In the genomic region with DNA sequence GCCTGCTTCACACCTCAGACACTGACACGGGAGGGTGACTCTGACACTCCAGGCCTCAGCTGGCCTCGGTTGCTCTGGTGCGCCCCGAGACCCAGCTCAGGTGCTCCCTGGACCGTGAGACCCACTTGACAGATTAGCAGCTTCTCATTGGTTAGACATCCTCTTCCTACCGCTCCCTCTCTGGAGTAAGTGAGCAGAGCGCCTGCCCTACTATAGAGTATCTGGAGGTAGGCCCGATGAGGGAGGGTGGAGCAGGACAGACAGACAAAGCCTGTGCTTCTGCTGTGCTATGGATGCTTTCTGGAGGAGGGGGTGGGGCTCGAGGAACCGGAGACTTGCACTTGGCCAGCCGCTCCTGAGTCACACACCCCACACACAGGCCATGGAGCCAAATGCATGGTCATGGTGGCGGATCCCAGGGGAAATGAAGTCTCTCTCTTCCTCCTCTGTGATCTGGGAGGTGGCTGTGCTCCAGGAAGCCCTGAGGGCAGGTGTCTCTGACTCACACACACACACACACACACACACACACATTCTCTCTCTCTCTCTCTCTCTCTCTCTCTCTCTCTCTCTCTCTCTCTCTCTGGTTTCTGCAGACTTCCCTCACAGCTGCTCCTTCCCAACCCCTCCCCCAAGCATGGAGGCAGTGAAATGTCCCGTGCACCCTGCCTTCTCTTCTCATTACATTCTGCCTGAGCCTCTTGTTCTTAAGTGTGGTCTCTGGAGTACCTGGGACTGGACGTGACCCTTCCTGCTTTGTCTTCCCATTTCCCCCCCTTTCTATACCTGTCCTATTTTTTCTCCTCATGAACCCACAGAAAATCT, we compare ENCODE assay signal across 7 mouse cellular contexts. TPM values are rescaled to one million over a fixed set of nuclear protein-coding genes. Genes with fewer than 3 reads are reported as not detected.
A peak's percentile ranks its signal among the peaks of the same experiment; 100 is the strongest.
DNase-seq lines count a peak whose midpoint lies in the region; ATAC-seq and TF ChIP-seq lines count a peak whose summit lies in the region.

No protein-coding gene starts in this region.

- no peak overlapping the region for H3K4me2 ChIP-seq in midbrain, embryonic 13.5 days (replicated peaks)
- H3K4me2 ChIP-seq in midbrain, embryonic 11.5 days = no peak overlapping the region
- no peak overlapping the region for H3K4me2 ChIP-seq in embryonic facial prominence, embryonic 15.5 days (replicated peaks)

- WGBS in midbrain, embryonic 13.5 days = 68% methylated on average over 14 of the region's 14 CpGs
- WGBS in midbrain, embryonic 11.5 days = 68% methylated on average over 14 of the region's 14 CpGs
- WGBS in embryonic facial prominence, embryonic 15.5 days = 52% methylated on average over 14 of the region's 14 CpGs
- 50% methylated on average over 14 of the region's 14 CpGs for WGBS in small intestine, adult 2 months

- no peak for DNase-seq in midbrain, embryonic 11.5 days (ENCODE audit: low spot score, missing footprints)
- DNase-seq in heart, postnatal 36 days = peak; percentile 30 to 38
- no peak for DNase-seq in ovary, adult 18-20 months (ENCODE audit: low spot score)
- DNase-seq in ovary, postnatal 10 days (ENCODE audit: low spot score) = no peak

- no peak for TF ChIP-seq POLR2A in small intestine, adult 2 months (IDR thresholded peaks at IDR 0.05; ENCODE audit: low read depth, low read length)

- no peak for TF ChIP-seq CTCF in small intestine, adult 2 months (IDR thresholded peaks at IDR 0.05; ENCODE audit: extremely low read depth, insufficient read length, insufficient replicate concordance, low read depth, low read length)

- intact Hi-C loops in heart, postnatal 36 days (cut with DNase I) = no loop called here

- peaks cover 11% of the 10 kb centered on the region for H3K4me1 ChIP-seq in midbrain, embryonic 13.5 days (replicated peaks)
- H3K4me1 ChIP-seq in midbrain, embryonic 11.5 days (ENCODE audit: control insufficient read depth, insufficient read depth, low read length) = no peaks in the 10 kb centered on the region
- H3K4me1 ChIP-seq in embryonic facial prominence, embryonic 15.5 days = peaks cover 7% of the 10 kb centered on the region
- H3K4me1 ChIP-seq in small intestine, adult 2 months (ENCODE audit: control insufficient read depth, insufficient read depth, insufficient read length, low read length) = peaks cover 19% of the 10 kb centered on the region

- H3K27ac ChIP-seq in midbrain, embryonic 13.5 days = no peak overlapping the region
- H3K27ac ChIP-seq in midbrain, embryonic 11.5 days (ENCODE audit: low read depth, low read length) = no peak overlapping the region
- H3K27ac ChIP-seq in embryonic facial prominence, embryonic 15.5 days (replicated peaks) = no peak overlapping the region; the same call in none of the 2 replicates
- H3K27ac ChIP-seq in small intestine, adult 2 months (ENCODE audit: insufficient read depth, low read depth, low read length) = peak overlapping the region; percentile 25; the same call in 1 of the 2 replicates

- no peaks in the 10 kb centered on the region for H3K9me3 ChIP-seq in midbrain, embryonic 13.5 days
- no peaks in the 10 kb centered on the region for H3K9me3 ChIP-seq in midbrain, embryonic 11.5 days (ENCODE audit: control insufficient read depth, low read length)
- H3K9me3 ChIP-seq in embryonic facial prominence, embryonic 15.5 days (replicated peaks) = no peaks in the 10 kb centered on the region

- H3K27me3 ChIP-seq in midbrain, embryonic 13.5 days = no peaks in the 10 kb centered on the region
- no peaks in the 10 kb centered on the region for H3K27me3 ChIP-seq in midbrain, embryonic 11.5 days (ENCODE audit: control insufficient read depth, insufficient read depth, low read length)
- H3K27me3 ChIP-seq in embryonic facial prominence, embryonic 15.5 days = no peaks in the 10 kb centered on the region
- no peaks in the 10 kb centered on the region for H3K27me3 ChIP-seq in small intestine, adult 2 months (ENCODE audit: control insufficient read depth, insufficient read depth, low read length)

- H3K9ac ChIP-seq in midbrain, embryonic 13.5 days (replicated peaks) = no peak overlapping the region
- H3K9ac ChIP-seq in midbrain, embryonic 11.5 days (ENCODE audit: low read length) = no peak overlapping the region
- no peak overlapping the region for H3K9ac ChIP-seq in embryonic facial prominence, embryonic 15.5 days

- H3K4me3 ChIP-seq in midbrain, embryonic 13.5 days (replicated peaks) = no peak overlapping the region
- no peak overlapping the region for H3K4me3 ChIP-seq in midbrain, embryonic 11.5 days (ENCODE audit: low read depth, low read length)
- no peak overlapping the region for H3K4me3 ChIP-seq in embryonic facial prominence, embryonic 15.5 days (replicated peaks)
- H3K4me3 ChIP-seq in small intestine, adult 2 months (ENCODE audit: low read depth, low read length) = no peak overlapping the region

- H3K36me3 ChIP-seq in midbrain, embryonic 13.5 days = no peaks in the 10 kb centered on the region
- H3K36me3 ChIP-seq in midbrain, embryonic 11.5 days (ENCODE audit: control insufficient read depth, insufficient read depth, low read length) = no peaks in the 10 kb centered on the region
- no peaks in the 10 kb centered on the region for H3K36me3 ChIP-seq in embryonic facial prominence, embryonic 15.5 days
- H3K36me3 ChIP-seq in small intestine, adult 2 months (ENCODE audit: control insufficient read depth, insufficient read depth, low read length) = no peaks in the 10 kb centered on the region

- 0 out of 2 replicates have a peak, but pooled peaks have one; percentile 30 for ATAC-seq in midbrain, embryonic 13.5 days
- ATAC-seq in midbrain, embryonic 11.5 days (ENCODE audit: low FRiP score) = no peak
- ATAC-seq in embryonic facial prominence, embryonic 15.5 days (ENCODE audit: insufficient number of reproducible peaks, low FRiP score, low TSS enrichment, low read depth) = peak; percentile 18; the same call in 1 of the 2 replicates

RNA-seq across cellular contexts. Expression of gene Atp2c2, which starts 9.3 kb away (rescaled TPM):
- not detected in 2 replicates for polyA plus RNA-seq in midbrain, embryonic 13.5 days (2015; fragmentation: Nextera tagmentation; extraction: Ambion mirVana)
- 0.22 and 0.33 TPM in 2 replicates for polyA plus RNA-seq in midbrain, embryonic 11.5 days (2014; fragmentation: Nextera tagmentation; extraction: Ambion mirVana)
- 4.6 and 6.5 TPM in 2 replicates for polyA plus RNA-seq in embryonic facial prominence, embryonic 15.5 days (2015; fragmentation: Nextera tagmentation; extraction: Ambion mirVana)
- total RNA-seq in heart, postnatal 36 days (2021) = not detected
- polyA plus RNA-seq in small intestine, adult 2 months (2012; rRNA removed) = 3.0 and 4.8 TPM in 2 replicates

RNA-seq across cellular contexts. Expression of gene Wfdc1, which starts 42.9 kb away (rescaled TPM):
- polyA plus RNA-seq in midbrain, embryonic 13.5 days (2015; fragmentation: Nextera tagmentation; extraction: Ambion mirVana) = 2.0 and 2.1 TPM in 2 replicates
- polyA plus RNA-seq in midbrain, embryonic 11.5 days (2014; fragmentation: Nextera tagmentation; extraction: Ambion mirVana) = 8.8 and 11.8 TPM in 2 replicates
- polyA plus RNA-seq in embryonic facial prominence, embryonic 15.5 days (2015; fragmentation: Nextera tagmentation; extraction: Ambion mirVana) = 2.0 and 2.6 TPM in 2 replicates
- total RNA-seq in heart, postnatal 36 days (2021) = 10 to 100 TPM; 33.5 to 40.7 TPM
- 33.8 and 34.5 TPM in 2 replicates for polyA plus RNA-seq in small intestine, adult 2 months (2012; rRNA removed)

Comparison
In these comparisons a context has a peak if more than half of its experiments do, and no peak if none do; other contexts are left out.
1. DNase-seq: peak in heart, postnatal 36 days (2 of 2); none in midbrain, embryonic 11.5 days (single experiment), ovary, adult 18-20 months (single experiment) and ovary, postnatal 10 days (single experiment).